Mouse (Mus musculus): ENCODE data around the gene Fam184a.

Fam184a gene

GRCm38 (mm10) chr10:53597121-53597881 is 153.6 kb downstream of the Fam184a start:
- peak in 1 of 2 experiments; percentile 22 for DNase-seq (ENCODE audit: low spot score in 2 of 2)

GRCm38 (mm10) chr10:53596677-53597120 is 154.2 kb downstream of the Fam184a start, which contains the start of gene Asf1a:
Gene Asf1a (plus strand): TSS chr10:53596757.
- DNase-seq (ENCODE audit: low spot score in 2 of 2) = peak; percentile 94 to 95

GRCm38 (mm10) chr10:53595744-53596676 is 154.9 kb downstream of the Fam184a start:
- no peak for DNase-seq (ENCODE audit: low spot score in 2 of 2)

- DNase-seq (ENCODE audit: low spot score in 2 of 2) = no peak
These were observed 165.1 kb downstream of the Fam184a start for GRCm38 (mm10) chr10:53585777-53586176.

Measured in right cerebral cortex, postnatal 36 days (tissue).